Mouse (Mus musculus) ES-Bruce4 (cell line): ENCODE results near the gene Hrh2.

Source experiments
- CTCF ChIP-seq: IDR thresholded peaks from one replicate; pipeline ENCODE4 v1.8.1; 2011; ENCODE audit warnings: low read depth, low read length
- EP300 ChIP-seq: IDR thresholded peaks from 2 replicates; pipeline ENCODE4 v1.6.1; 2011; ENCODE audit warnings: low read depth, low read length; ENCODE audit not compliant: insufficient read depth

GRCm38 (mm10) chr13:54247545-54247944, 55.6 kb downstream of the Hrh2 start:
- TF ChIP-seq CTCF = peak; percentile 96
- TF ChIP-seq EP300 = no peak
